Mouse (Mus musculus) CH12.LX (cell line): ENCODE results near the gene Scn3b. TPM values are rescaled to one million over a fixed set of nuclear protein-coding genes. Genes with fewer than 3 reads are reported as not detected.

ENCODE experiments used
- DNase-seq: peaks from one replicate; pipeline ENCODE4 v3.0.0-alpha.2; 2013; ENCODE audit errors: extremely low read depth
- H3K27ac ChIP-seq: 2 replicates; pipeline ENCODE4 v1.5.1; 2012; ENCODE audit warnings: low read depth, mild to moderate bottlenecking, control low read depth, moderate library complexity; ENCODE audit not compliant: insufficient read depth
- H3K27me3 ChIP-seq: replicated peaks from 2 replicates; pipeline ENCODE3; 2012; ENCODE audit warnings: inconsistent platforms
- H3K36me3 ChIP-seq, 2 experiments: replicated peaks in 1 of 2; 2 replicates each; pipeline versions ENCODE3 to v1.6.1; 2012; ENCODE audit warnings: inconsistent platforms in 1 of 2, low read length in 1 of 2, mild to moderate bottlenecking in 1 of 2, mixed read lengths in 1 of 2, moderate library complexity in 1 of 2; ENCODE audit not compliant: control insufficient read depth in 1 of 2, insufficient read depth in 1 of 2
- H3K4me1 ChIP-seq, 2 experiments: 2 replicates each; pipeline ENCODE4 v1.6.1; 2012; ENCODE audit warnings: inconsistent platforms in 1 of 2, moderate library complexity in 1 of 2; ENCODE audit not compliant: insufficient read depth in 2 of 2, control insufficient read depth in 1 of 2
- H3K4me2 ChIP-seq: 2 replicates; pipeline ENCODE4 v1.6.1; 2012; ENCODE audit warnings: low read depth, mild to moderate bottlenecking, control low read depth; ENCODE audit not compliant: poor library complexity, insufficient read depth, severe bottlenecking
- H3K4me3 ChIP-seq, 3 experiments: fragments of 150-350 bp in 1 of 3; sonication (generic) in 1 of 3; replicated peaks in 1 of 3; 2 replicates each; pipeline versions ENCODE3 to v1.5.1; 2011 to 2012; ENCODE audit warnings: low read depth in 2 of 3, low read length in 2 of 3, mild to moderate bottlenecking in 2 of 3, moderate library complexity in 2 of 3, control low read depth in 1 of 3, improper control_type of control experiment in 1 of 3, inconsistent platforms in 1 of 3, mixed read lengths in 1 of 3; ENCODE audit not compliant: poor library complexity in 1 of 3
- H3K79me2 ChIP-seq: replicated peaks from 2 replicates; pipeline ENCODE4 v1.6.1; 2012; ENCODE audit warnings: mild to moderate bottlenecking, moderate library complexity; ENCODE audit not compliant: control insufficient read depth, poor library complexity, insufficient read depth, severe bottlenecking; ENCODE audit errors: extremely low read depth
- H3K9ac ChIP-seq: 2 replicates; pipeline ENCODE4 v1.6.1; 2012; ENCODE audit warnings: low read depth, mild to moderate bottlenecking, control low read depth, moderate library complexity; ENCODE audit not compliant: insufficient read depth
- H3K9me3 ChIP-seq: replicated peaks from 2 replicates; pipeline ENCODE3; 2012; ENCODE audit warnings: low read length, inconsistent platforms, mixed read lengths
- BHLHE40 ChIP-seq: IDR thresholded peaks from 2 replicates; pipeline ENCODE4 v1.6.1; 2011; ENCODE audit warnings: mild to moderate bottlenecking, low read depth, low read length, improper control_type of control experiment
- CTCF ChIP-seq, 2 experiments: IDR thresholded peaks in 1 of 2; conservative IDR thresholded peaks in 1 of 2; 2 replicates each; pipeline ENCODE4 v1.5.1; 2011 to 2012; ENCODE audit warnings: low read depth in 2 of 2, low read length in 2 of 2, improper control_type of control experiment in 1 of 2, inconsistent platforms in 1 of 2, mild to moderate bottlenecking in 1 of 2, moderate library complexity in 1 of 2
- E2F4 ChIP-seq: IDR thresholded peaks from 2 replicates; pipeline ENCODE4 v1.6.1; 2011; ENCODE audit warnings: low read depth, low read length, improper control_type of control experiment; ENCODE audit not compliant: insufficient replicate concordance
- EP300 ChIP-seq: IDR thresholded peaks from 2 replicates; pipeline ENCODE4 v1.6.1; 2011; ENCODE audit warnings: low read length, improper control_type of control experiment
- ETS1 ChIP-seq: conservative IDR thresholded peaks from 2 replicates; pipeline ENCODE4 v1.6.1; 2012; ENCODE audit warnings: low read depth, mild to moderate bottlenecking, inconsistent platforms, low read length, improper control_type of control experiment, moderate library complexity
- HCFC1 ChIP-seq: IDR thresholded peaks from 2 replicates; pipeline ENCODE4 v1.6.1; 2012; ENCODE audit warnings: low read depth, mild to moderate bottlenecking, inconsistent platforms, low read length, improper control_type of control experiment
- JUND ChIP-seq: conservative IDR thresholded peaks from 2 replicates; pipeline ENCODE4 v1.6.1; 2011; ENCODE audit warnings: low read depth, low read length, improper control_type of control experiment
- MAZ ChIP-seq: IDR thresholded peaks from 2 replicates; pipeline ENCODE4 v1.6.1; 2012; ENCODE audit warnings: low read depth, mild to moderate bottlenecking, inconsistent platforms, low read length, improper control_type of control experiment, moderate library complexity
- MXI1 ChIP-seq: IDR thresholded peaks from 2 replicates; pipeline ENCODE4 v1.6.1; 2011; ENCODE audit warnings: mild to moderate bottlenecking, low read depth, low read length, improper control_type of control experiment
- NELFE ChIP-seq: IDR thresholded peaks from 2 replicates; pipeline ENCODE4 v1.6.1; 2011; ENCODE audit warnings: low read depth, low read length, improper control_type of control experiment
- NRF1 ChIP-seq: IDR thresholded peaks from 2 replicates; pipeline ENCODE4 v1.6.1; 2014; ENCODE audit warnings: low read depth, mild to moderate bottlenecking, inconsistent platforms, low read length, improper control_type of control experiment, moderate library complexity
- PAX5 ChIP-seq: IDR thresholded peaks from 2 replicates; pipeline ENCODE4 v1.6.1; 2012; ENCODE audit warnings: low read length, inconsistent platforms, mixed read lengths
- RAD21 ChIP-seq: IDR thresholded peaks from 2 replicates; pipeline ENCODE4 v1.6.1; 2011; ENCODE audit warnings: low read depth, mild to moderate bottlenecking, low read length, improper control_type of control experiment, moderate library complexity
- TBP ChIP-seq: conservative IDR thresholded peaks from 2 replicates; pipeline ENCODE4 v1.6.1; 2011; ENCODE audit warnings: low read depth, low read length, improper control_type of control experiment
- TCF12 ChIP-seq: IDR thresholded peaks from 2 replicates; pipeline ENCODE4 v1.6.1; 2014; ENCODE audit warnings: low read depth, mild to moderate bottlenecking, inconsistent platforms, low read length, improper control_type of control experiment
- USF1 ChIP-seq: IDR thresholded peaks from 2 replicates; pipeline ENCODE4 v1.6.1; 2014; ENCODE audit warnings: low read depth, mild to moderate bottlenecking, inconsistent platforms, low read length, improper control_type of control experiment
- ZC3H11A ChIP-seq: IDR thresholded peaks from 2 replicates; pipeline ENCODE4 v1.6.1; 2012; ENCODE audit warnings: low read depth, mild to moderate bottlenecking, inconsistent platforms, low read length, improper control_type of control experiment
- ZKSCAN1 ChIP-seq: IDR thresholded peaks from 2 replicates; pipeline ENCODE4 v1.6.1; 2012; ENCODE audit warnings: low read depth, inconsistent platforms, low read length, improper control_type of control experiment, borderline replicate concordance
- ZMIZ1 ChIP-seq: IDR thresholded peaks from 2 replicates; pipeline ENCODE4 v1.6.1; 2012; ENCODE audit warnings: low read depth, mild to moderate bottlenecking, inconsistent platforms, low read length, improper control_type of control experiment
- ZNF384 ChIP-seq: IDR thresholded peaks from 2 replicates; pipeline ENCODE4 v1.6.1; 2012; ENCODE audit warnings: low read depth, low read length, improper control_type of control experiment, inconsistent platforms
- dilution Hi-C: fragments of 300-500 bp; cut with MboI; formaldehyde crosslinking; loops from 2 replicates; pipeline ENCODE4 v1.14.3; 2020; ENCODE audit warnings: low sequenced_read_pairs; ENCODE audit not compliant: extremely low pct_unique_long_range_greater_than_20kb, extremely low pct_ligation_motif_present
- in situ Hi-C: fragments of 300-500 bp; cut with MboI; formaldehyde crosslinking; loops from 3 replicates; pipeline ENCODE4 v1.14.3; 2019; ENCODE audit warnings: low sequenced_read_pairs, low pct_ligation_motif_present, low pct_unique_long_range_greater_than_20kb, mixed read lengths
- polyA plus RNA-seq: library from polyadenylated mRNA; unstranded; fragments of >175 nt; gene quantifications from 2 replicates; pipeline ENCODE4 v1.2.1, GENCODE M21; 2012; ENCODE audit warnings: low read depth; ENCODE audit not compliant: insufficient read length
- total RNA-seq, 2 experiments: library from RNA; depleted of rRNA; stranded (reverse); fragments of 300-350 nt in 1 of 2; fragments of >200 nt in 1 of 2; gene quantifications; 2 replicates each; pipeline ENCODE4 v1.2.3; 2012 to 2014

Scn3b gene
- total and polyA plus RNA-seq, 3 experiments, result 0.08 to 0.34 TPM; not detected in 1

DNA sequence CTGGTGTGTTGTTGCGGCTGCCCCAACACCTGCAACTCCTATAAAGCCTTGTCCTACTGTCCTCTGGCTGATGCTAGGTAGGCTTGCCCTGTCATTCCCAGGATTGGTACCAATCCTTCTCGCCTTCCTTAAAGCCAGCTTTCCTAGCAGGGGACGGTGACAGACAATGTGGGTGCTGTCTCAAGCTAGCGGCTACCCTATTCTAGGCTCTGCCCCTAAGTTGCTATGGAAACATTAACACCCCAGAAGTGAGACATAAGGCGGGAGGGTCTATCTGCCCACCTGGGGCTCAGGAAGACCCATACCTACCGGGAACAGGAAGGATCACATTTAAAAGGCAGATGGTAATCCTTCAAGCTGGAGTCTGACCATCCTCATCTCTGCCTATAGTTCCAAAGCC is 54.8 kb downstream of the Scn3b start:
- peaks cover 18 to 70% of the 10 kb centered on the region in 2 experiments for H3K4me1 ChIP-seq
- H3K27ac ChIP-seq, result no peak overlapping the region
- H3K79me2 ChIP-seq, result no peaks in the 10 kb centered on the region
- no peak overlapping the region for H3K4me3 ChIP-seq
- in situ Hi-C loops, result no loop called here
- no peak for DNase-seq
- H3K9me3 ChIP-seq, result no peaks in the 10 kb centered on the region
- H3K36me3 ChIP-seq, result peaks cover 5 to 94% of the 10 kb centered on the region in 2 experiments
- no peaks in the 10 kb centered on the region for H3K27me3 ChIP-seq
- TF ChIP-seq ZKSCAN1 (no peak), E2F4 (no peak), ZMIZ1 (no peak), EP300 (no peak), HCFC1 (no peak), ETS1 (no peak), CTCF (conservative IDR thresholded peaks at IDR 0.05 in 1 of 2, IDR thresholded peaks at IDR 0.05 in 1 of 2; ENCODE audit: low read depth in 2 of 2, low read length in 2 of 2) (no peak), USF1 (no peak), RAD21 (no peak), PAX5 (no peak), TCF12 (no peak), TBP (no peak), ZNF384 (no peak), MXI1 (no peak), MAZ (no peak)
- dilution Hi-C loops, result no loop called here
- no peak overlapping the region for H3K9ac ChIP-seq
- H3K4me2 ChIP-seq, result no peak overlapping the region

DNA sequence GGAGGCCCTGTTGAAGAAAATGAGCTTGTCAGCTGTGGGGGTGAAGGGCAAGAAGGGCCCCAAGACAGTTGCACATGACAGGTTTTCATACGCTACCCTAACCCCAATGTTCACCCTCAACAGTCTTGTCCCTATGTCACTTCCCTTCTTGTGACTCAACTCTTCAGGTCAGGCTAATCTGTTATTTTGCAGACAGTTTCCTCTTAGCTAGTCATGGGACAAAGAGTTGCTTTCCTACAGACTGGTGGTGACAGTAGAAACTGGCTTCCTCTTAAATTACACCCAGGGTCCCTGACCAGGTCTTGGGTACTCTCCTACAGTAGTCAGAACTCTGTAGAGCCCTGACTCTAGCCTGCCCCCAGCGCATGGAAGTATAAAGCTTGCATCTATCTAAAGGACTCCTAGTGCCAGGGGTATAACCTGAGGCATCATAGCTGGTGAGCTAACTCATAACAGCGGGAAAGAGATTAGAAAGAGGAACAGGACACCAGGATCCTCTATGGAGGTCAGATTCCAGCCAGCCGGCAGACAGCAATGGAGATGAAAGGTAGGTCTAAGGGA is 55.3 kb downstream of the Scn3b start:
- DNase-seq, result no peak

More for the DNA sequence above, 55.3 kb downstream of the Scn3b start:
- dilution Hi-C loops (no loop called here), in situ Hi-C loops (no loop called here)
- Histone ChIP-seq H3K4me3 (no peak overlapping the region), H3K27me3 (no peaks in the 10 kb centered on the region), H3K9ac (no peak overlapping the region), H3K79me2 (no peaks in the 10 kb centered on the region), H3K27ac (no peak overlapping the region), H3K9me3 (no peaks in the 10 kb centered on the region), H3K4me2 (no peak overlapping the region), H3K36me3 (peaks cover 5 to 93% of the 10 kb centered on the region in 2 experiments), H3K4me1 (peaks cover 18 to 69% of the 10 kb centered on the region in 2 experiments)
- TF ChIP-seq ZC3H11A, result no peak
- no peak for TF ChIP-seq CTCF (conservative IDR thresholded peaks at IDR 0.05 in 1 of 2, IDR thresholded peaks at IDR 0.05 in 1 of 2; ENCODE audit: low read depth in 2 of 2, low read length in 2 of 2)
- no peak for TF ChIP-seq E2F4
- no peak for TF ChIP-seq ETS1
- no peak for TF ChIP-seq JUND
- no peak for TF ChIP-seq USF1
- TF ChIP-seq NRF1, result no peak
- no peak for TF ChIP-seq TBP
- TF ChIP-seq ZNF384, result no peak
- no peak for TF ChIP-seq BHLHE40
- TF ChIP-seq NELFE, result no peak
